Mouse (Mus musculus) stomach, postnatal 0 days (tissue): ENCODE measurements around the gene Atp6v1f.
A peak's percentile ranks its signal among the peaks of the same experiment; 100 is the strongest.

ENCODE experiments used
- CTCF ChIP-seq: IDR thresholded peaks from 2 replicates; pipeline ENCODE4 v1.5.1; 2016; ENCODE audit warnings: antibody characterized with exemption, low read depth, mild to moderate bottlenecking, moderate library complexity
- EP300 ChIP-seq: optimal IDR thresholded peaks from 2 replicates; pipeline ENCODE3; 2016; ENCODE audit warnings: antibody characterized with exemption

DNA sequence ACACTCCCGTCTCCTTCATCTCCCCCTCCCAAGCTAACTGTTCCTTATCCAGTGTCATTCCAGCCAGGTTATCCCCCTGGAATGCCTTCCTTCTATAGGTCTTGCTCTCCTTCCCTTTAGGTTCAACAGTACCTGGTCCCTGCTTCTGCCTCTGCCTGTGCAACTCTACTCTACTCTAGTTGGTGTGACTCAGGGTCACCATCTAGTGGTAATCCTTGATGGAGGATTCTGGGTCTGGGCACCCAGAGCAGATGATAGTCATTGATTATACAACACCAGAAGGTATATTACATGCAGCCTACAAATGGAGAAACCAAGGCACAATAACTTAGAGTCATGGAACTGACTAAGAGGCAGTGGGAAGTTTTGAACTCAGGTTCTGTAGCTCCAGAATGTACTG lies 34.1 kb downstream of the Atp6v1f start:
- TF ChIP-seq EP300 (no peak), CTCF (peak; percentile 67)
